Mouse (Mus musculus) skeletal muscle tissue, postnatal 0 days (tissue): Measurements from ENCODE around the gene Asic4. TPM values are rescaled to one million over a fixed set of nuclear protein-coding genes. Genes with fewer than 3 reads are reported as not detected.

Source experiments
- polyA plus RNA-seq: library from polyadenylated mRNA; unstranded; fragments of >200 nt; fragmentation: Nextera tagmentation; extraction: Ambion mirVana; gene quantifications from 2 replicates; pipeline ENCODE4 v1.2.1, GENCODE M21; 2015

Asic4 gene
- 0.05 TPM in 1 of 2 replicates, not detected in the other for polyA plus RNA-seq

DNA sequence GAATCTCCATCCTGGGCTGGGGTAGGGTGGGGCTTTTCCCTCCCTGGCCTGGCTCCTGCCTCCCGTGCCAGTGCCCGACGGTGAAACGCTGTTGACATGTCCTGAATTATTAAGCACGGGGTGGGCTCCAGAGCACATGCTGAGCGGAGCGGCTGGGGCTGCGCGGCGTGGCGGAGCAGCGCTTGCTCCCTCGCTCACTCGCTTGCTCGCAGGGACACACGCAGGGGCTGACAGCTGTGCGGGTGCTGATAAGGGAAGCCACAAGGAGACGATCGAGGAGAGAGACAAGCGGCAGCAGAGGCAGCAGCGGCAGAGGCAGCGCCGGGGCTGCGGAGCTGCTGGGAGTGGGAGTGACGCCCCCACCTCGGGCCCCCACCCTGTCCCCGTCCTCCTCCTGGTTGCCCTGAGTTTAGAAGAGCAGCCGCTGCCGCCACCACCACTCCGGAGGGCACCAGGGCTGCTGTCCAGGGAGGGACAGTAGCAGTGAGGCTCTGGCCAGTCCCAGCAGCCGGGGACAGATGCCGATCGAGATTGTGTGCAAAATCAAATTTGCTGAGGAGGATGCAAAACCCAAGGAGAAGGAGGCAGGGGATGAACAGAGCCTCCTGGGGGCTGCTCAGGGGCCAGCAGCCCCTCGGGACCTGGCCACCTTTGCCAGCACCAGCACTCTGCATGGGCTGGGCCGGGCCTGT is at the start of gene Asic4:
Asic4 (plus strand) TSS at position 123 of the 692 bp plus-strand sequence.

GRCm38 (mm10) chr1:75435475-75436328 is 14.5 kb upstream of the Asic4 start, which contains the start of gene Gmppa:
TSS of gene Gmppa (plus strand) at chr1:75435930.

GRCm38 (mm10) chr1:75478916-75479634 is 28.8 kb downstream of the Asic4 start, which contains the start of the genes Chpf and Tmem198:
TSS of gene Chpf (minus strand) at chr1:75479307.
TSS of gene Tmem198 (plus strand) at chr1:75479532.

DNA sequence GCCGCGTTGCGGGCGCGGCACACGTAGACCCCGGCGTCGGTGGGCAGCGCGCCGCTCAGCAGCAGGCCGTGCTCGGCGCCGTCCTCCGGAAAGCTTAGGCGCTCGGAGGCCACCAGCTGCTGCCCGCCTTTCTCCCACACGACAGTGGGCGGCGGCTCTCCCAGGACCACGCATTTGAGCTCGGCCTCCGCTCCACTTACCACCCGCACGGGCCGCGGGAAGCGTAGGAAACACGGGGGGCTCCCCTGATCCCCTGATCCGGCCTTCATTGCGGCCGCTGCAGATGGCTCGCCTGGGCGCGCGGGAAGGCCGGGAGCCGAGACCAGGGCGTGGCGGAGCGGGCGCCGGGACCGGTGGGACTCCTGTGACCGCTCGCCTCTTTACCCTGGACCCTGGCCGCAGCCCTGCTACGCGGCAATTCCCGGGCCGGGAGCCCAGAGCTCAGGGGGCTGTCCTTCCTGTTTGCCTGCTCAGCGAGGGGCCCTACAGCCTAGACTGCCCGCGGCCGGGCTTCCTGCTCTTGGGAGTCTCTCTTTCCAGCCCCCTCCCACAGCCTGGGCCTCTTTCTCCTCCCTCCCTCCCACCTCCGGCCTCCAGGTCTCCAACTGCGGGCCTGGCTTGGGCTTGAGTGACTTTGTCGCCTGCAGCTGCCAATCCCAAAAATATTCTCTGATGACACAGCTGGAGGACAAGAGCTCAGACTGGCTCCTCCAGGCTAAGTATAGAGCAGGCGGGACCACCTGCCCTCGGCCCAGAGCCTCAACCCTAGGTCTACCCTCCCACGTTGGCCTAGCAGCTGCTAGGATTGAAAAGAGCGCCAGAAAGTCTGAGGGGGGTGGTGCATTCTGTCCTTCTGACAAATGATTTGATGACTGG is 56.0 kb downstream of the Asic4 start, which contains the start of gene Obsl1:
Obsl1 (minus strand) TSS at position 497 of the 876 bp plus-strand sequence.

GRCm38 (mm10) chr1:75507006-75507405 is 56.8 kb downstream of the Asic4 start, which contains the start of gene Inha:
TSS of gene Inha (plus strand) at chr1:75507077.

DNA sequence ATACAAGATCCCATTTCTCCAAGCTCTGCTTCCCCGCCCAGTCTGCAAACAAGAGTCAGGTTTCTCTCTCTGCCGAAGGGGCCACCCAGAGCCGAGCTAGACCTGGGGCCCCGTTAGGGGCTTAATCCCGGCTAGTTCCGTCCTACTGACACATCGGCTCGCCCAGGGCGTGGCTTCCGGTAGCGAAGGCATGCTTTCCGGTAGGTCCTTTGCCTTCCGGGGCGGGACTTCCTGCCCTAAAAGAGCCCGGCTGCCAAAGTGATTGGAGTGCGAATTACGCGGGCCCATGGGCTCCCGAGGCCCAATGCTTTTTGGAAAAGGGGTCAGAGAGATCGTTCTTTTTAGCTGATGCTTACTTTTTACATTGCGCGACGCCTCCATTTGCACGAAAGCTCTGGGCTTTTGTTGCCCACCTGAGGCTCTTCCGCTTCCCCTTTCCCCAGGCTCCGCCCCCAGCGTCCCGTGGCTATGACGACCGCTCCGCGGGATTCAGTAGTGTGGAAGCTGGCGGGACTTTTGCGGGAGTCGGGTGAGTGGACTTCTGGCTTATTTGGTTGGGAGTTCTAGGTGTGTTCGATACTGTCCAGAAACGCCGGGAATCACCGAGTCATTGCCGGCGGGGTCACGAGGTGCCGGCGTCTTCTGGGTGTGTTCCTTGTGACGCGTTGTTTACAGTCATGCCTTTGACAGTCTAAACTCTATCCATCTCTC is 71.2 kb downstream of the Asic4 start, which contains the start of gene Stk11ip:
Stk11ip (plus strand) TSS at position 209 of the 711 bp plus-strand sequence.

Other genes with a start within 250 kb of the Asic4 start
- 4.6 and 5.3 TPM in 2 replicates for gene Glb1l, start 239.6 kb upstream of the Asic4 start, polyA plus RNA-seq
- 43.6 and 48.1 TPM in 2 replicates for gene Stk16, start 239.6 kb upstream of the Asic4 start, polyA plus RNA-seq
- 163 and 207 TPM in 2 replicates for gene Tuba4a, start 230.6 kb upstream of the Asic4 start, polyA plus RNA-seq
- not detected in 2 replicates for gene A630095N17Rik, start 218.3 kb upstream of the Asic4 start, polyA plus RNA-seq
- 27.1 and 28.1 TPM in 2 replicates for gene Dnajb2, start 214.0 kb upstream of the Asic4 start, polyA plus RNA-seq
- gene Ptprn, start 185.9 kb upstream of the Asic4 start, polyA plus RNA-seq, result 0.11 and 0.13 TPM in 2 replicates
- 0.21 TPM in 1 of 2 replicates, not detected in the other for gene Resp18, start 172.0 kb upstream of the Asic4 start, polyA plus RNA-seq
- gene Dnpep, start 132.4 kb upstream of the Asic4 start, polyA plus RNA-seq, result 103 and 105 TPM in 2 replicates
- 2,318 and 2,325 TPM in 2 replicates for gene Des, start 90.1 kb upstream of the Asic4 start, polyA plus RNA-seq
- gene Speg, start 75.1 kb upstream of the Asic4 start, polyA plus RNA-seq, result 12.7 and 16.2 TPM in 2 replicates
- 40.2 and 53.0 TPM in 2 replicates for gene Gmppa, start 14.5 kb upstream of the Asic4 start, polyA plus RNA-seq
- 23.4 and 28.6 TPM in 2 replicates for gene Chpf, start 28.9 kb downstream of the Asic4 start, polyA plus RNA-seq
- 0.66 and 0.79 TPM in 2 replicates for gene Tmem198, start 29.1 kb downstream of the Asic4 start, polyA plus RNA-seq
- gene Obsl1, start 56.0 kb downstream of the Asic4 start, polyA plus RNA-seq, result 64.7 and 73.8 TPM in 2 replicates
- 12.4 and 13.5 TPM in 2 replicates for gene Inha, start 56.6 kb downstream of the Asic4 start, polyA plus RNA-seq
- 7.0 and 7.9 TPM in 2 replicates for gene Stk11ip, start 71.1 kb downstream of the Asic4 start, polyA plus RNA-seq
- gene Slc4a3, start 95.8 kb downstream of the Asic4 start, polyA plus RNA-seq, result 12.3 and 14.0 TPM in 2 replicates